Mouse (Mus musculus) cerebellum, postnatal 25 days (tissue): ENCODE measurements at regions not wholly inside any gene's neighbourhood (a gene's known extent, or its start where the extent isn't known, plus 50 kb on each side); places are given as distances from the start of the nearest gene placed in this dataset.
"Not testable (repeated sequence)": the region's sequence is repeated elsewhere in the genome, so short reads cannot be mapped to it uniquely, and the experiment has no call there.

Source experiments
- DNase-seq, 2 experiments: peaks; one replicate each; pipeline ENCODE4 v3.0.0; 2021; ENCODE audit warnings: mixed read lengths in 2 of 2

DNA sequence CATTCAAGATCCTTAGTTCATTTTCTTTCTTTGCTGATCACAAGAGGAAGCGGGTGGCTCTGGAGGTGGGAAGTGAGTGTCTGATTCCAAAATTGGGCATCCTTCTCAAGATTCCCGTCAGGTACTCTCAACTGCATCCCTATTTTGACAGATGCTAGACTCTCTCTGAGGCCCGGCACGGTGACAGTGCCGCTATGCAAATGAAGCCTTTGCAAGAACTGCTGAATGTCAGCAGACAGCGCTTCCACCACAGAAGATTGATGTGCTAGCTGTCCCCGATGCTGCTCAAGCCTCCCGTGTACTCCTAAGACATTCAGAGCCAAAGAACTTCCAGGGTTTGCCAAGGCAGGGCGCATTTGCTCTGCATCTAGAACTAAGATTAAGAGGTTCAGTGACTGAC, 50.9 kb upstream of the Cpne4 start:
- DNase-seq, result no peak

DNA sequence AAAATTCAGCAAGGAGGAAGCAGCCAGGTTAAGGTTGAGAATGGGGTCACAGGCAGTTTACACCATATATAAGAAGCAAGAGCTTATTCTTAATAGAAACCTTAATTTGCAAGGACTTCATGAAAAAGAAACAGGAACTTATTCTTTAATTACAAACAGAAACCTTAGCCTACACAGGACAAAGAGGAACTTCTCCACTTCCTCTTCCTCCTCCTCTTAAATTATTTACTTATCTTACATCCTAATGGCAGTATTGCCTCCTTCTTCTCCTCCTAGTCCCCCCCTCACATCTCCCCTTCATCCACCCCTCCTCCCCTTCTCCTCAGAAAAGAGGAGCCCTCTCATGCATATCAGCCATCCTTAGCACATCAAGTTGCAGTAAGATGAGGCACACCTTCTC, 56.4 kb upstream of the Cpne4 start:
- no peak for DNase-seq

DNA sequence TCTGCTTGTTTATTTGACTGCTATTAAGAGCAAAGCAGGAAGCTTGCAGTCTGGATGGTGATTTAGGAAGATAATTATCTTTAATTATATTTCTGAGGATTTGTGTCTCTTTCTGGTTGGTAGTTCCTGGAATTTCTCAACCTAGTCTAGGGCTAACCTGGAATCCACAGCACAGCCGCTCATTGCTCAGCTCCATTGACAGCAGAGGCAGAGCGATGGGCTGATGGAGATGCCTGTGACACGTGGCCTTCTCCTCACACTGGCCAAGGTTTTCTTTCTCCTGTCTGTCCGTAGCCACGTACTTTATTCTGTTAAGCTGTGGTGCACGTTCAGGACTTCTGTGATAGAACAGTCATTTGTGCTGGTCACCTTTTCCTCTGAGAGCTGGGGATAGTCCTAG, 57.7 kb upstream of the Cpne4 start:
- no peak for DNase-seq

DNA sequence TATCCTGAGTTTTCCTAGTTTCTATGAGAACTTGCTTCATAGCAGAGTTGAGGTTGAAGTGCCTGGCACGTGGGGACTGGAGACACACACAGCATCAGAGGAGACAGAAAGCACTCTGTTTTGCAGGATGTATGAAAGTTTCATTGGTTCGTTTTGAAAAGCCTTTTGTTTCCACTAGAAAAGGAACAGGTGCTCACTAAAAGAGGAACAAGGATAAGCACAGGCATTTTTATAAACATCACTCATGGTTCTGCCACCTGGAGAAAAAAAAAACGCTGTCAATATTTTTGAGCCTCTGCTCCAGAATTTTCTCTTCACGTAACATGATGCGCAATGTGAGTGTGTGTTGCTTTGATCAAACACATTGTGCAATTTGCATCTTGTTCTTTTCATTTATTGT, 64.6 kb upstream of the Cpne4 start:
- DNase-seq, result no peak

DNA sequence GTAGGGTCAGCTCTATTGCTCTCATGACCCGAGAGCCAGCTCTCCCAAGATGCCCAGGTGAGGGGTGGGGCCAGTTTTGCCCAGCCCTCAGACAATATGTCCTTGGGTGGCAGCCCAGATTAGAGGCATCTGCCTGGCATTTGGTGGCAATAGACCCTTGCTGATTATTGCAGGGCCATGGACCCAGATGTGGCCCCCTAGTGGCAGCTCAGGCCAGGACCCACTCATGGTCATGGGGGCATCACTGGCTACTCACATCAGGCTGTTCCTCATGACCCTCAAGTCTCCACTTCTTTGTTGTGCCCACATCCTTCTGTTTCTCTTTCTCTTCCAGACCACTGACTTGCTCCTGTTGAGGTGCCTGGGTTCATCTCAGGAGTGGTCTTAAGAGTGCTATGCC, 66.4 kb upstream of the Cpne4 start:
- DNase-seq, result no peak

DNA sequence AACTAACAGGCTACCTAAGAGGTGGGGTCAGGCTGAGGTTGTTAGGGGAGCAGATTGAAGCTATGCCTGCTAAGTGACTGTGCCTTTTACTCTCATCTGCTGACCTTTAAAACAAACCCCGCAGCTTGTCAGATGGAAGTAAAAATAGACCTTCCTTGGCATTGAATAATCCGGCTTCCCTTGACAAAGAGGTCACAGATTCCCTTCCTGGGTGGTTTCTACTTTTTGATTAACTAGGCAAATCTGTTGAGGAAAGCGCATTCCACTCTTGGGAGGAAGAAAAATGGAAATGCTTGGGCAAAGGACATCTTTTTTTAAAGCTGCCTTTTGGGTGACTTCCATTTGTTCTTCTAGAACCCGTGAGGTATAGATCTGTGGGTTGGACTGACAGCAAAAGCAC, 72.3 kb upstream of the Cpne4 start:
- DNase-seq, result no peak

DNA sequence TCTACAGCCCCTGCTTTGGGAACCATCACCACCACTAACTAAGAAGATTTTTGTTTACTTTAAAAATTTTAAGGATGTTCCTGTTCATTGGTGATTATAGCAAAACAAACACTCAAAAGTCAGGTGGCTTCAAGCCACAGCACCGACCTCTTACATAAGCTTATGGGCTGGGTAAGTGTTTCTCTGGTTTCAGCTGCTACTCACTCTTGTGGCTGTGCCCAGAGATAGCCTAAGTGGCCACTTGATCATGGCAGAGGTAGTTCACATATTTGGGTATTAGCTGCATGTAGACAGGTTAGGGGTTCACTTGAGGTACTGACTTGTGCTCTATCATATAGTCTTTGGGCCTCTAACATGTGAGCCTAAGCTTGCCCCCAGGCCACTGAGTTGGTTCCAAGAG, 79.8 kb upstream of the Cpne4 start:
- no peak for DNase-seq

DNA sequence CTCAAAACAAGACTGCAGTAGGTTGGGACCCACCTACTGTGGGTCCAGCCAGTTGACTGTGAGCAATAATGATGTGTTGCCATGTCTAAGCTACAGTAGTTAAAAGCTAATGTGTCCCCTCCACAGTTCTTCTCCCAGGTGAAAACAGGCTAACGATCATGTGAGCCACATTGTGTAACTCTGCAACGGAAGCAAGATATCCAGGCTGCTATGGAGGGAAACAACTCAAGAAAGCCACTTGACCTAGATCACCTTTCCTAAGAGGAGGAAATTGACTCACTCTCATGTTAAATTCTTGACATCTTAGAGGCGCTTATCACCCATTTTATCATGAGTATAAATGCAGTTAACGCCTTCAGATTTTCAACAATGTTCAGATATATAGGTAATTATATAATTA, 83.4 kb upstream of the Cpne4 start:
- no peak for DNase-seq

DNA sequence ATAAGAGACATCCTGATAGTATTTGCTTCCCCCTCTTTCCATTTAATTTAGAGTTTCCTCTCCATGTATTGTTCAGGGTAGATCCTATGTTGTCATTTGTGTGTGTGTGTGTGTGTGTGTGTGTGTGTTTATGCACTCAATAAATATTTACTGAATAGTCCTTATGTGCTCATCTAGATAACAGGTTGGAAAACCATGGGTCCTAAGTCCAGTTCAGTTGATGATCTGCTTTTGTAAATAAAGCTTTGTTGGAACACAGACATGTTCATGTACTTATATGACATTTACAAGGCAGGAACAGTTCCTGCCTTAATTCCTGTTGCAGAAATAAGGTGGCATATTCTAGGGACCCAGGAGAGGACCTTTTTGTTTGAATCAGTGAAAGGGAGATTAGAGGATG, 87.0 kb upstream of the Cpne4 start:
- no peak for DNase-seq

DNA sequence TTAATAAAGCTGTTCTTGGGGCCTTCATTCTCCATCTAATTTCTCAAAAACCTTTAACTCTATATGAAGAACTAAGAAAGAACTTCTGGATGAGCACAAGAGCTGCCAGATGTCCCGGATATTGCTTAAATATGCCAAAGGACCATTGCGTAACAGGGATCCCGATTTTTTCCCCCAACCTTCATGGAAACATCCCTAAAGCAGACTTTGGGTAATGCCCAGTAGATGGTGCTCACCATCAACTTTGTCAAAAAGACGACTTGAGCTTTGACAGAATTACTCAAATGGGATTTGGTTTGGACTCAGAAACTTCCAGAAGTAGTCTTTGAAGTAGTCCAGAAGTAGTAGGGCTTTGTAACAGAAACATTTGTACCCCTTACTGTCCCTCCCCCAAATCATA, 89.5 kb upstream of the Cpne4 start:
- no peak for DNase-seq

DNA sequence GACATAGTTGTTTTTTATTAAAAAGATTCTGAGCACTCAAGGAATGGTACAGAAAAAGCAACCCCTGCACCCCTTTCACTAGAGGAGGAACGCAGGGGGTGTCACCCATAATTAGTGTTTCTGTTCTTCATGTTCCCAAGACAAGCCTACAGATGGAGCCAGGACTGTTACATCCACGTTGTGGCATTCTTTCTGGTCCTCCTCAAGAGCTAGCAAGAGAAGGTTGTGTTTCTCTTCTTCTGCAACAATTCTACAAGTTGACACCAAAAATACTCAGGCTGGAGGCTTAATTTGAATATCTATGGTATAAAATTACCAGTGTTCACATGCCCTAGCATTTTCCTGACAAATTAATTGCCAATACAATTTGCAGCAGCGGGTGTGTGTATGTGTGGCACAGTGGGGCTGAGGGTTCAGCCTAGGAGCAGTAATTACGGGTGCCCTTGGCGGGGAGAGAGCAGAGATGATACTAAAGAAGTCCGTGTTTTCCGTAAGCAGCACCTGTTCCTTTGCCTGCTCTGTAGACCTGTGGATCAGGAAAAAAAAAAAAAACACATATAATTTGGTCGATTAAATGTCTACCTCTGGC, 98.4 kb upstream of the Cpne4 start:
- no peak for DNase-seq

DNA sequence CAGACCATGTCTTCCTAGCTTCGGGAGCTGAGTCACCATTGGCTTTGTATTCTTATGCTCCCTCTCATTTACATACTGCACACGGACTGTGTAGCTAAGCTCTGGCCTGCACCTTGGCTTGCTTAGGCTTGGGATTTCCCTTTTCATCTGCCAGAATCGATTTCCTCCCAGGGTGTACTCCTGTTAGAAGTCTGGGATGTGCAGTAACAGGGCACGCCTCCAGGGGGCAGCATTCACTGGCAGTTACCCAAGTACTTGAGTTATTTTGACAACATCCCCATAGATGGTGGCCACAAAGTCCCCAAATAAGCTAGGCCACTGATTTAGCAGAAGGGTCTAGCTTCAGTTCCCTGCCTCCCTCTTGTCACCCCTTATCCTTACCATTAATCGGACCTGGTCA, 102.2 kb upstream of the Cpne4 start:
- DNase-seq, result peak; percentile 41 to 57

DNA sequence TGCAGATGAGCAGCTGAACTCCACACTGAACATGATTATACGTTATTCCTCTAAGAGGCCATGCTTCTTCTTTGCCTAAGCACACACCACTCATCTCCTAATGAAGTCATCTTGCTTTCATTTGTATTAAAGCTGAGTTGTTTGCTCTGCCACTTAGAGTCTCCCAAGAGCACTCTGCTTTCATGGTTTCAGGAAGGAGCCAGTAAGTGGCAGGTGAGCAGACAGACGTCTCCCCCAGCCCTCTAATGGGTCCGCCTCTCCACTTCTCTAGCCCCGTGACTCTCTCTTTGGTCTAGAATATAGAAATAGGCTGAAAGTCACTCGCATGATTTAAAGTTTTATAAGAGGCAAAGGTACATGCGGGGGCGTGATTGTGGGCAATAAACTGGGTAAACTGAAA, 103.8 kb upstream of the Cpne4 start:
- no peak for DNase-seq

DNA sequence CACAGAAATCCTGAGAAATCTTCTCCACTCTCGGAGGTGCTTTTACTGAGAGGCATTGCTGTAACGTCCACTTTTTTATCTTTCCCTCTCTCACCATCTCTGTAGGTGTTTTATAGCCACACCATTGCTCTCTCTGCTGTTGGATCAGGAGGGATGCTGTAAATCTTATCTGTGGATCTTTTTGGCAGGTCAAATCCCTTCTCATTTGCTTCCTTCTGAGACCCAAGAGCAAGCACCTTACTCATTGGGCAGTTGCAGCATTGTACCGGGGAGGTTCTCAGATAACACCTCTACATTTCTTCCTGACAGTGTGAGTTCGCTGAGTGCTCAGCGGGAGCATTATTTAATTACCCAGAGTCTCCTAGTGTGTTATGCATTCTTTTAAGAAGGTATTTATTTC, 75.5 kb upstream of the Acpp start:
- DNase-seq, result no peak

DNA sequence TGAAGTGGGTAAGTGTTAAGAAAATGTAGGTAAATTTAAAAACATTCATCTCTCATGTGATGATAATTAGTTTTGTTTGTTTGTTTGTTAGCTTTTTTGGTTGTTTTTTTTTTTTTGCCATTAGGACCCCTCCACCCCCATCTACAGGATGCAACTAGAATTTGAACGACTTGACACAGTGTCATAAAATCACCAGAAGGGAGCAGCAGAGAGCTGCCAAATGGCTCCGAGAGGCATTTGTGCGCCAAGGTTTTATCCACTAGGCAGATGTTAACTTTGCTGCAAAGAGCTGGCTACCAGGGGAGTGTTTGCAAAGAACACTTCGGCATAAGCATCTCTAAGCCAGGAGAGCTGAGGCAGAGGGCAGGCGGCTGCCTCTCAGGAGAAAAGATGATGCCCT, 72.7 kb upstream of the Acpp start:
- peak; percentile 34 to 56 for DNase-seq

DNA sequence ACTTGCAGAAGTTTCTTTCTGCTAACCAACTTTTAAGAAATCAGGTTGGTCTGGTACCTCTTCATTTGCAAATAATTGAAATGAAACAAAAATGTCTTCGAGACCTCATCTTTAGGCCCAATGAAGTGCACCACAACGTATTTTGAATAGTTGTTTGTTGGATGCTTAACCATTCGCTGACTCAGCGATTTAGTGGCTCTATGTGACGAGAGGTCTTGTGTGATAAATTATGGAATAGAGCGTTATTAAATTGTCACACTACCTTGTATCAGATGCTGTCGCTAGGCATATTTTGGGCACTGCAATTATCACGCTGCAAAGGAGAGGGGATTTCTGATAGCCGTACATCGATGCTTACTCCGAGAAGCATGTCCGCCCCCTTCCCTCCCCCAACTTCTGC, 71.8 kb upstream of the Acpp start:
- peak in 1 of 2 experiments; percentile 6 for DNase-seq

DNA sequence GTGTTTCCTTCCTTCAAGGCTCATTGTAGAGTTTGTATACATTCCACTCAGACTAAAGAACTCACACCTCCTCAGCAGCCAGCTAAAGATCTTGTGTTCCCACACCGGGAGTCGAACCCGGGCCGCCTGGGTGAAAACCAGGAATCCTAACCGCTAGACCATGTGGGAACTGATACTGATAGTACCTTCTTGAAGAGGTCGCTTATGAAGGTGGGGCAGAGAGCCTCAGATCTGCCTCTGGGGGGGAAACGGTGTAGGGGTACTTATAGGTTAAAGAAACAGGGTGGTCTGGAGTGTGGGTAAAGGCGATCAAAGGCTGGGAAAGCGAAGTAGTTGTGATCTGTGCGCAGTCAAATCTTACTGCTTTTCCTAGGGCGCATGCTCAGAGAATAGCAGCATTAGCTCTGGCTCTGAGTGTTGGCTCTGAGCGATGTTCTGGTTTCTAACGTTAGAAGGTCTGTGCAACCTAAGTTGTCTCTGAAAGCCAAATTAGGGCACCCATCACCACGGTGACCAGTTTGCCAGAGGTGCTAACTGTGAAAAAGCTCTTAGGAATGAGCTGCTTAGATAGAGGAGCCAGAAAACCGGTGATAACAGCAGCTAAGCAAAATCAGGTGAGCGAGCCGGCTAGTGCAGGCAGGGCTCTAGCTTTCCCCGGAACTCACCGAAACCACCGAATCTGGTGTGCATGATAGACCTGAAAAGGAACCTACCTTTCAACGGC, 71.2 kb upstream of the Acpp start:
- DNase-seq, result peak; percentile 63 to 71

DNA sequence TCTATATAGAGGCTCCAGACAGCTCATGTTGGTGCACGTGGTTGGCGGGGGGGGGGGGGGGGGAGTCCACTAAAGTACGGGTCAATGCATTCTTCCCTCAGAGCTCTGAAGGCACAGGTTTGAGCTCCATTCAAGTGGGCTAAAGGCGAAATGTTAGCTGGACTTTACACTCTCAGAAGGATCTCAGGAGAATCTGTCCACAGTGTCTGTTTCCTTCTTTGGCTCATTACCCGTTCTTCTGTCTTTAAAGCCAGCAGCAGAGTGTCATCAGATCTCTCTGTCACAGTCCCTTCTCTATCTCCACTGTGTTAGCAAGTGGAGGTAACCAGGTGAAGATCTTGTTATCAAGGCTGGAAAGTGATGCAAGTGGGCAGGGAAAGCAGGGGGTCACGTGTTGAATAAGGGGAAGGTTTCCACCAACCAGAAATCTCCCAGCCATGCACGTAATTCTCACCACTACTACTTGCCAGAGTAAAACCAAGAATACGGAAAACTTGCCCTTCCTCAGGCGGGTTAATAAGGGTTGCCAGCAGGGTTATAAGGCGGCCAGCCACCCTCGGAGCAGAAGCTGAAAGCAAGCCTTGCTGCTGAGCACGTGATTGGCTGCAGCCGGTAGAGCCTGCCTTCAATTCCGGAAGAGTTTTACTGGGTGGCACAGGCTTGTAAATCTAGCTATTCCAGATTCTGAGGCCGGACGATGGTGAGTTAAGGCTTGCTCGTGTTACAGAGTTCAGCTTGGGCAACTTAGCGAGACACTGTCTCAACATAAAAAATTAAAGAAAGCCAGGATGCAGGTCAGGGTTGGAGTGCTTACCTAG, 70.2 kb upstream of the Acpp start:
- DNase-seq, result peak; percentile 8 to 13

DNA sequence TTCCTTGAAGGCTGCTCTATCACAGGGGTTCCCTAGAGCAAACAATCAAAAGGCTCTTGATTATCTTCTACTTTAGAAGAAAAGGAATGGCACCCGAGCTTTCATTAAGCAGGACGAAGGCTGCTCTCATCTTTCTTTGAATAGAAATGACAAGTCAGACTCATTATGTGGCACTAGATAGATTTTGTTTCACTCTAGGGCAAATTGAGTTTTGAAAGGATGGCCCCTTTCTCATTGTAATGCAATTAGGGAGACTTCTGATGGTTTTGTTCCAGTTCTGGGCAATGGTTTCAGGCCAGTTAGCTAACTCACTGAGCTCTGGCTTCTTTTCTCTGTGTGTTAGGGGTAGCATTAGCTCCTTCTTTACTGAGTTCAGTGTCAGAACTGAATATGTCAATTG, 69.5 kb upstream of the Acpp start:
- no peak for DNase-seq

DNA sequence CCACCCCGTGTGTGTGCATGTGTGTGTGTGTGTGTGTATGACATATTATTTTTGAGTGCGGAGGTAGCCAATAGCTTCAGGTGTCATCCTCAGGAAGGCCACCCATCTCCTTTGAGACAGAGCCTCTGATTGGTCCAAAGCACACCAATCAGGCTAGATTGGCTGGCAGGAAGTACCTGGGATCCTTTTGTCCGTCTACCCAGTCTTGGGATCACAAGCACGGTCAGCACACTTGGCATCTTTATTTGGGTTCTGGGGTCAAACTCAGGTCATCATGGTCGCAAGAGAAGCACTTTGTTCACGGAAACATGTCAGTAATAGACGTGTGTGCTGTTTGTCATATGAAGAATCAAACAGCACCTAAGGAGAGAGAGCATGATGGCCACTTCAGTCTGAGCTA, 68.9 kb upstream of the Acpp start:
- no peak for DNase-seq

DNA sequence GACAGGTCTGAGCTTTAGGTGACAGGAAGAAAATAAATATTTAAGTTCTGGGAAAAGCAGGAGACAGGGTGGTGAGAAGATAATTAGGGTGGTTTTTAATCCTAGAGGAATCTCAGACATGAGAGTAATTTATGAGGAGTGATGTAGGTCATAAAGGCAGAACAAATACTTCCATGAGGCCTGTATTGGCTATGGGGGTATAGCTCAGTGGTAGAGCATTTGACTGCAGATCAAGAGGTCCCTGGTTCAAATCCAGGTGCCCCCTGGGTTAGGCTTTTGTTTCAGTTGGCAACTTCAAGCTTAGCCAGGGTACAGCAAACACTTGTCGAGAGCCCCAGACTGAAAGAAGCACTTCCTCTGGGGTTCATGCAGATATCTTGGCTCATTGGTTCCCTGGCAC, 66.3 kb upstream of the Acpp start:
- no peak for DNase-seq

DNA sequence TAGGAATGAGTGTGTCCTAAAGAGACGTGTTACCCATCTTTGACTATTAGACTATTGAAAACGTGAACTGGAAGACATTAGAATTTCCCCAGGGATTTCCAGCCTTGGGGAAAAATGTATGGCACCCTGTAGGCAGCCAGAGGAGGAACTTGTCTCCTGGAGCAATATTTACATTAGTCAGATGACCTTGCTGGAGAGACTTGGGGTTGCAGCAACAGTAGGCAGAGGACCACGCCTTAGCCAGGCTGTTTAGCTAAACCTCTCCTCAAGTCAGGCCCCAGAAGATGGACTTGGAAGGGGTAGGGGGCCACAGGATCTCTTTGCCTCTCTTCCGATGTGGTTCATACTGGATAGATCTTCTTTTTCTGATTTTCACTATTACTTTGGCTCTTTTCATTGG, 64.1 kb upstream of the Acpp start:
- DNase-seq, result no peak

DNA sequence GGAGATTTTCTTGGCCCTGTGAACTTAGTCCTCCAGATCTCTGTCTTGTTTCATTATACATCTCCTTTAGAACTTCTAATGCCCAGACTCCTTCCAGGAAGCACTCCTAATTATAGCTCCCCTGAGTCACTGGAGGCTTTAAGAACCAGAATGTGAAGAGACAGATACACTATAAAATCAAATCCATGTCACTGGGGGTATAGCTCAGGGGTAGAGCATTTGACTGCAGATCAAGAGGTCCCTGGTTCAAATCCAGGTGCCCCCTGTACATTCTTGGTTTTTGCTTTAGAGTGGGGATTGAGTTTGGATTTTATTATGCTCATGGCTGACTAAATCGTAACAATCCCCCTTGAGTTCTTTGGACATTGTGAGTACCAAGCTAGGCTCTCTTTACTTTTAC, 62.4 kb upstream of the Acpp start:
- no peak for DNase-seq

DNA sequence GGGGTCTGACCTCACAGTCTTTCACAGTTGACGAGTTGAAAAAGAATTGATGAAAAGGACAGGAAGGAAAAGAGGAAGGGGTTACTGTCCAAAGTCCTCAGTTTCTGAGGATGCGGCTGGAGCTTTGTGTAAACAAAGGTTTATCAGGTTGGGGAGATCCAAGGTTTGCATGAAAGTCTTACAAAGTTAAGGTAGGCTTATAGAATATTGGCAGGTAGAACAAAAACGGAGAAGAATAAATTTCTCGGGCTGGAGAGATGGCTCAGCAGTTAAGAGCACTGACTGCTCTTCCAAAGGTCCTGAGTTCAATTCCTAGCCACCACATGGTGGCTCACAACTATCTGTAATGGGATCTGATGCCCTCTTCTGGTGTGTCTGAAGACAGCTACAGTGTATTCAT, 60.9 kb upstream of the Acpp start:
- DNase-seq, result not testable (repeated sequence)
